Mouse (Mus musculus) spleen, adult 12 weeks (tissue): ENCODE results near the gene Efna1.

Source experiments
- DNase-seq: peaks from one replicate; pipeline ENCODE4 v3.0.0; 2022; ENCODE audit warnings: low spot score

Efna1 gene

DNA sequence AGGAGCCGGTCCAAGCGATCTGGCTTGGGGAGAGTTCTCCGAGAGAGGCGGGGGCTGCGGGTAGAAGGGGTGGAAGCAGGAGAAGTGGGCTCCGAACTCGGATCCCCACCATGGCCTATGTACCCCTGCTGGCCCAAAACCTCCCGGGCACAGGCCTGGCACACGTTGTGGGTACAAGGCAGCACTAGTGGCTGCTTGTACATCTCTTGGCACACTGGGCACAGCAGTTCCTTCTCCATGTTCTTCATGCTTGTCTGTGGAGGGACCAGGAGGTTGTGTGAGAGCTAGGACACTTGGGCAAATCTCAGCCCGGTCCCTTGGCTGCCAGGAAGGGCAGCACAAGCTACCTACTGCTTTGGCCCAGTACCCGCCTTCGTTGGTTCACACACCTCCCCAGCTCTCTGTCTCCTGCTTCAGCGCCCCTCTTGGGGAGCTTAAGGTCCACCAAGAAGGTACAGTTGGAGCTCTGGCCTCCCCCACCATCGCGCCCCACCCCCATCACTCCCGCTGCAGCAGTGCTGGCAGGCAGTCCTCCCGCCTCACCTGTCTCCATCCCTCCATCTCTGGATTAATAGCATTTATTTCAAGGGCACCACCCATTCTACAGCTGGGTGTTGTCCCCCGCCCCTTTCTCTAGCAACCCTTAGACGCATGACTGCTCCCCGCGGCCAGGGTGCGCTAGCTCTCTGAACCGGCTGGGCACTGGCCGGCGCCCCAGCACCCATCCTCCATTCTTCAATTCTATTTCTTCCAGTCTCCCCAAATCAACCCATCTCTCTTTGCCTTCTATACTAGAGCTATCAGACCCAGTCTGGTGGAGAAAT, 36.6 kb downstream of the Efna1 start:
- no peak for DNase-seq

DNA sequence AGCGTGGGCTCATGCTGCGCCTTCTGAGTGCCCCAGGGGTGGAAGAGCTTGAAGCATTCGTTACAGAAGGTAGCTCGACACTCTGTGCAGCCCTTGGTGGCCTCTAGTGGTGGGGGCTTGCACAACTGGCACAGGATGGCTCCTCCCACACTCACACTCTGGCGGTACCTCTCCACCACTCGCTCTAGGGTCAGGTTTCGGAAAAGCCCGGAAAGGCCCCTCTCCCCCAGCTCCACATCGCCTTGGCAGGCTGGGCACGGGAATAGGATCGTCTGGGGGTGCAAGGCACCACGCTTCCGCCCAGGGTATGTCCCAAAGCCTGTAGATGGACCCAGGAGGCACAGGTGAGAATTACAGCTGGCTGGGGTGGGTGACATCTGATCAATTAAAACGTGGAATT, 37.3 kb downstream of the Efna1 start:
- DNase-seq: peak; percentile 51

DNA sequence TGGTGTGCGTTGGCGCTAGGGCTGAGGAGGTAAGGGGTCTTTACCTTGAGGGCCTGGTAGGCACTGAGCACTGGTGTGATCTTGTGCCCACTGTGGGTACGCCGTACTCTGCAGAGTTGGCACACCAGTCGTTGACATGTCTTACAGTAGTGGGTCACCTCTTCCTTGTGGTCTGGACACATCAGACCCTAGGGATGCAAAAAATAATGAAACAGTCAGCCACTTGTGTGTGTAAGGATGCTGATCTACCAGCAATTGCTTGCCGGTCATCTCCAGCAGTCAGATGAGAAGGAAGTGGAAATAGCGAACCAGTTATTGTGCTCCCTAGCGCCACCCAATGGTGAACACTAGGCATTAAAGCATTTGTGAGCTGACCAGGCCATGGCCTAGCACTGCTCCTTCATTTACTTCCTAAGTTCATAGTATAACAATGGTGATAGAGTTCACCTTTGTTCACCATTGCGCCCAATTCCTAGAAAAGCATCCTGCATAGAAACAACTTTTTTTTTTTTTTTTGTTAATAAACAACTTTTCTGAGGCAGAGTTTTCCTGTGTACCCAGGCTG, 38.5 kb downstream of the Efna1 start:
- DNase-seq: peak; percentile 40

DNA sequence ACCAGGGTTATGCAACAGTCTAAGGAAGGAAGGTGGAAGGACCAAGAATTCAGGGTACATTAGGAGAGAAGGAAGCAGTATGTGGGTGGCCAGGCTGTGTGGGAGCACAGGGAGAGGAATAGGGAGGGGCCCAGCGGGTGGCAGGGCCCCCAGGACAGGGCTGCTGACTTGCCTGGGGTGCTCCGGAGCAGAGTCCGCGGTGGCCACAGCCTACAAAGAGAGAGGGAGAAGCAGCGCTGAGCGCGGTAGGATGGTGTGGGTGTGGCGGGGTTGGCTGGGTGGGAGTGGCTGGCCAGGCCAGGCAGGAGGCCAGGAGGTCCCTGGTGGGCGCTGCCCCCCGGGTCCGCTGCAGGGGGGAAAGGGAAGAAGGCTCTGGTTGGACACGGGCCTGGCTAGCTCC, 42.4 kb downstream of the Efna1 start:
- DNase-seq: no peak

DNA sequence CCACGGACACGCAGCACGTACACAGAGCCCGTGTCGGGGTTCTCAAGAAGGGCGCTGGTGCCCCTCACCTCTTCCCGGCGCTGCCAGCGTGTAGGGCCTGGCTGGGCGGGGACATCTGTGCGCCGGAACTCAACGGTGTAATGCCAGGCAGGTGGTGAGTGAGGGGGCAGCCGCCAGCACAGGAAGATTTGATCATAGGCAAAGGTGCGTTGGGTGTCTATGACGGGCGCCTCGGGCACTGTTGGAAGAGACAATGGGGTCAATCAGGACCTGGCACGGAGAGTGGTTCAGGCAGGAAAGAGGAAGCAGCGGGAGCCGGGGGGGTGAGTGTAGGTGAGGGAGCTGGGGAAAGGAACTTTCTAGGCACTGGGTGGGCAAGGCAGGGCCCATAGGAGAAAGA, 43.3 kb downstream of the Efna1 start:
- no peak for DNase-seq

DNA sequence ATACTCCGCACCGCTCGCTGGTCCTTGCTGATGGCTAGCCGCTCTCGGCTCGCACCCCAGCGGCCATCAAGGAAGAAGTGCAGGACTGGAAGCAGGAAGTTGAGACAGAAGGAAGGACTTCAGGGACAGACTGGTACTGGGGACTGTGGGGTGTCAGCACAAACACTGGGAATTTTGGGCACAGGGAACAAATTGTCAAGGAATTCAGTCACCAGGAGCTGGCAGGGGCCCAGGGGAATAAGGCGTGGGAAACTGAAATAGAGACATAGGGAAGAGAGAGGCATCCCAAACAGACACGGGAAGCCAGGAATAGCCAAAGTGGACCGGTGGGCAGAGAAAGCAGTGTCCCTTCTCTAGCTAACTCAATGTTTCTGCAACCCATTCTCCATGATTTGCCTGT, 44.4 kb downstream of the Efna1 start:
- no peak for DNase-seq

DNA sequence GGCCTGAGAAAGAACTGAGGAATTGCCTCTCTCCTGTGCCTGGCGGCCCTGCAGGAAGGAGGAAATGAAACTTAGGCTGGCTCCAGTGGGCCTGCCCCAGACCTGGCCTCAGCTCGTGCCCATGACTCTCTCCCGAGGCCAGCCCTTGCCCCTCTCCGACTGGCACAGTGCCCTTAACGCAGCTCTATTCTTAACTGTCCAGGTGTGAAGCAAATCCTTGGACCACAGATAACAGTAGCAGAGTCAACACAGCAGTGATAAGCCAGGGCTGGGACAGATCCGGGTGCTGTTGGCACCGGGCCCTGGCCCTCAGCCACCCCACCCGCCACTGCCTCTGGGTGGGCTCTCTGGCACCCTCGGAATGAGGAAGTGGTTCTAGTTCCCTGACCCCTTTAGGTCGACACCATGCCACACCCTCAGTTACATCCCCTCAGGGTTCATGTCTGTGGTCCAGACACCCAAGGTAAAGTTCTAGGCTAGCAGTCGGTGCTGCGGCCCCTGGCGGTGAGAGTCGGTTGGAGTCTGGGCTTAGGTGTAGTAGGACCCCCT, 47.3 kb downstream of the Efna1 start:
- DNase-seq: no peak

DNA sequence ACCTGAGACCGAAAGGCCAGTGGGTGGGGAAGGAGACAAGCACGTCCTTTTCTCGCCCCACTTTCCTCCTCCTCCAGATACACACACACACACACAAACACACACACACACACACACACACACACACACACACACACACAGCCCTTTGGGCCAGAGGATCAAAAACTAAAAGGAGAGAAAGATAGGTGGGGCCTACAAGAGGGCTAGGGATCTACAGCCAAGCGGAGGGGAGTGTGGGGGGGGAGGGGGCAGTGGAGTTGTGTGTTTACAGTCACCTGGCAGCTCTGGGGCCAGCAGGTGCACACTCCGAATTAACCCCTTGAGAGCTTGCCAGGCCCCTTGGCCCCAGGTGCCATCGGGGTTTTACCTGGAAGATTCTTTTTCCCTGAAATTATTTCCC, 48.3 kb downstream of the Efna1 start:
- no peak for DNase-seq

DNA sequence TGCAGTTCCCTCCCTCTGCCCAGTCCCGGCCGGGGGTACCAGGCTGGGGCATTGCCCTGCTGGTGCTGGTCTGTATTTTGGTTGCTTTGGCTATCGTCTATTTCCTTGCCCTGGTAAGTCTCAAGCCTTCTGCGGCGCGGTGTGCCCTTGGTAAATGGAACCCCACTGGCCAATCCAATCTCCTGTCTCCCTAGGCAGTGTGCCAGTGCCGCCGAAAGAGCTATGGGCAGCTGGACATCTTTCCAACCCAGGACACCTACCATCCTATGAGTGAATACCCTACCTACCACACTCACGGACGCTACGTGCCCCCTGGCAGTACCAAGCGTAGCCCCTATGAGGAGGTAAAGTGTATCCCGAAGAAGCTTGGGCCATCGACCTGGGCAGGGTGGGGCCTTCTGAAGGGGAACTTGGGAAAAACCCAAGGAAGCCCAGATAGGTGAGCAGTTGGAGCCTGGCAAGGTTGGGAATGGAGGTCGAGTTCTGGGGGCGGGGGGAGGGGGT, 49.1 kb downstream of the Efna1 start:
- DNase-seq: no peak

DNA sequence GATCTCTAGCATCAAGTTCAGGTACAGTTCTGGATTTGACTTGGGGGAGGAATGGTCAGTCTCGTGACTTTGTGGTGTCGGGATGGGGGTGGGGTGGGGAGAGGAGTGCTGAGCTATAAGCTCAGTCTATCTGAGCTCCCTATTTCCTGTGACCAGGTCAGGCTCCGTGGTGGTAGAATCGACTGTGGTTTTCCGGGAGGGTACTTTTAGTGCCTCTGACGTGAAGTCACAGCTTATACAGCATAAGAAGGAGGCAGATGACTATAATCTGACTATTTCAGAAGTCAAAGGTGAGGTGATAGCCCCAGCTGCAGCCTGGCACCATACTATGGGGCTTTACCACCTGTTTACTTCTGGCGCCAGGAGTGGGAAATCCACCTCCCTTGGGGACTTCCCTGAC, 49.6 kb downstream of the Efna1 start:
- DNase-seq: no peak

DNA sequence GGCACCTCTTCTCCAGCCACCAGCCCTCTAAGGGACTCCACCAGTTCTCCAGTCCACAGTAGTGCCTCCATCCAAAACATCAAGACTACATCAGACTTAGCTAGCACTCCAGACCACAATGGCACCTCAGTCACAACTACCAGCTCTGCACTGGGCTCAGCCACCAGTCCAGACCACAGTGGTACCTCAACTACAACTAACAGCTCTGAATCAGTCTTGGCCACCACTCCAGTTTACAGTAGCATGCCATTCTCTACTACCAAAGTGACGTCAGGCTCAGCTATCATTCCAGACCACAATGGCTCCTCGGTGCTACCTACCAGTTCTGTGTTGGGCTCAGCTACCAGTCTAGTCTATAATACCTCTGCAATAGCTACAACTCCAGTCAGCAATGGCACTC, 50.4 kb downstream of the Efna1 start:
- DNase-seq: no peak

DNA sequence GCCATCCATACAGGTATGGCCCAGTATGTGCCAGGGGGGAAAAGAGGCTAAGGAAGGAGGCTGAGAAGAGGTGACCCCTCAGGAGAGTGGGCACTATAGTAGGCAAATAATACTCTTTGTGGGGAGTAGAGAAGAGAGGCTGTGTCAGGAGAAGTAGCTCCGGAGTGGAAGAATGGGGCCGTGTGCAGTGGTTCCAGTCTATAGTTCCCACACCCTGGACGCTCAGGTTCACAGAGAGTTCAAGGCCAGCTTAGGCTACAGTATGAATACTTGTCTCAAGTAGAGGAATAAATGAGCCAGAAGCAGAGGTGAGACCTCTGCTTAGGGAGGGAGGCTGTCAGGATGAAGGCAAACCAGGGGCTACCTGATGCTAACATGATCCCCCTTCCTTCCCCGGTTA, 51.7 kb downstream of the Efna1 start:
- DNase-seq: no peak

DNA sequence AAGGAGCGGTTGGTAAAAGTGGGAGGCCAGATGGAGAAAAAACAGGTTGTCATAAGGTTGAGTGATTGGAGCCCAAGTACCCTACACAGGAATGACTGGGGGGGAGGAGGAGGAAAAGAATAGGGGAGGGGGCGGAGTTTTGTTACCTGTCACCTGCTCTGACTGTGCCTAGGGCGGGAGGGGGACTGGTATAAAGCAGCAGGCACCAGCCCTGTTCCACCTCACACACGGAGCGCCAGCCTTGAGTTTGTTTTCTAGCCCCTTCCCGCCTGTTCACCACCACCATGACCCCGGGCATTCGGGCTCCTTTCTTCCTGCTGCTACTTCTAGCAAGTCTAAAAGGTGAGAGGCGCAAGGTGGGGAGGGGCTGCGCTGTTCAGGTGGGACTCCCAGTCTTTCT, 52.1 kb downstream of the Efna1 start, which contains the start of gene Muc1:
Gene Muc1, plus strand, starts transcription at position 222 of the 400 bp plus-strand sequence.
- no peak for DNase-seq

DNA sequence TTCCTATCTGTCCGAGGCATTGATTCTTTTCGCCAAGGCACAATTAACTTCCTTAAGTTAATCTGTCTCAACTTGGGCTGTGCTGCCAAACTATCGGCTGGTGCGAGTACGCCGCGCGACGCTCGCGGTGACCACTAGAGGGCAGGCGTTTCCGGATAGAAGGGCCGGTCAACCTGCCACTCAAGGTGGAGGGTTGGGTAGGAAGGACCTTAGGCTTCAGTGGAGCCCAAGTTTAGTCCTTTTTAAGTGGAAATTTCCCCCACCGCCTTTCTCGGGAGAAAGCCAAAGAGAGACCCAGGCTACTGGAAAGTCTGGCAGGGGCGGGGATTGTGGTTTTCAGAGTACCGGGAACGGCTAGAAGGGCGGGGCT, 52.8 kb downstream of the Efna1 start:
- DNase-seq: peak; percentile 71

DNA sequence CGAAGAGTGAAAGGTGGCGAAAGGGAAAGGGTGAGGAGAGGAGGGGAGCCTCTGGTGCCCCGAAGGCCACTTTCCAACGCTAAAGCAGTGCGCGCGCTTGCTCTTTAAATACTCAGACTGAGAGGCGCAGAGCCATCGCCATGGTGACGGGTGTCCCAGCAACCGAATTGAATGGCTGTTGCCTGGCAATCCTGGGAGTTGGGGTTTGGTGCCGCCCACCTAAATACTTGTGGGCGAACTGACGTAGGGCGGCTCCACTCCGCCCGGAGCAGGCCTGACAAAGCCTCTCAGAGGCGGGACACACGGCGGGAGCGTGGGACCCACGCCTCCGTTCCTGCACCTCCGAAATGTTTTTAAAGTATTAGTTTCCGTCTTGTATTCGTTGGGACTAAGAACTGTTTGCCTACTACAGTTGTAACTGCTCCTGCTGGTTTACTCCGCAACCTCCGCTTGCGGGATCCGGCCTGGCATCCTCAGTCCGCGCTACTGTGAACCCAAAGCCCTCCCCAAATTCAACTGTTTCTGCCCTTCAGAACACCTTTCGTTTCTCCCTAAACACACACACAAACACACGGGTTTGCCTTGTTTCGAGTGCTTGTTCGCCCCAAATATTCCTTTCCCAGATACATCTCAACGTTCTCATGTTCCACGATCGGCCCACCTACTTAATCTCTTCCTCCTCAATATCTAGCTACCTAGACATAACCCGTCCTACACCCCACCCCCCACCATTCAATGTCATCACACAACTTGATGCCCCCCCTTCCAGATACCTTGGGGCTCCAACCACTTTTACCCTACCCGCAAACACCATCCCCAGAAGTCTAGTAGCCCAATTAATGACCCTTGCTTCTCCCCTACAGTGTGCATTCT, 53.4 kb downstream of the Efna1 start:
- DNase-seq: no peak

DNA sequence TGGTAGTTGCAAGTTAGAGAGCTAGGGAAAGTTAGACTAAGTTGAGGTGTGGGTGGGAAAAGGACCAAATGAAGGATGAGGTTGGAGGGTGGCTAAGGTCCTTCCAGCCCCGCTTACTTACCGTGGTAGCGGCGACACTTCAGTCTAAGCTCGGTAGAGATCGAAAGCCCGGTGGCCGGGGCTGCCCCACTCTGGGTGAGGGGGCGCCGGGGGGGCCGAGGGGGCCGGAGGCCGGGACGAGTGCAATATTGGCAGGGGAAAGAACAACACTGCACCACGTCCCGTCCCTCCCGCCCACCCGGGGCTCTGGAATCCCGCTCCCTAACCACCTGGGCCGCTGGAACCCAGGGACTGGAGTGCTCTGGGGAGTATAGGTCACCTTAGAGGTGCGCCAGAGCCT, 54.0 kb downstream of the Efna1 start, which contains the start of gene Mtx1:
Gene Mtx1, minus strand, starts transcription at position 189 of the 400 bp plus-strand sequence.
- DNase-seq: no peak

DNA sequence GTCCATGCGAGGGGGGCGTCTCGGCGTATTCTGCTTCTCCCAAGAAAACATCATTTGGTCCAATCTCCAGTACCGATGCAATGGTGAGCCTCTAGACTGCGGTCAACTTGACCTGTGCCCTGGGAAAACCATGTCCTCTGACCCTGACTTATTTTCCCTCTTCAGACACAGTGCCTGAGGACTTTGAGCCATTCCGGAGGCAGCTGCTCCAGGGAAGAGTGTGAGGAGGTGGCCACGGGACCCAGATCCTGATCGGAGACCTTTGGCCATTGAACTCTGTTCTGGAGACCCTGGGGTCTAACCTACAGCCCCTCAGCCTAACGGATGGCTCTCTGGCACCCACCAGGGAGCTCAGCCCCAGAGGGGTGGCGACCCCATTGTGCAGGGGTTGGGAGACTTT, 54.6 kb downstream of the Efna1 start:
- no peak for DNase-seq

DNA sequence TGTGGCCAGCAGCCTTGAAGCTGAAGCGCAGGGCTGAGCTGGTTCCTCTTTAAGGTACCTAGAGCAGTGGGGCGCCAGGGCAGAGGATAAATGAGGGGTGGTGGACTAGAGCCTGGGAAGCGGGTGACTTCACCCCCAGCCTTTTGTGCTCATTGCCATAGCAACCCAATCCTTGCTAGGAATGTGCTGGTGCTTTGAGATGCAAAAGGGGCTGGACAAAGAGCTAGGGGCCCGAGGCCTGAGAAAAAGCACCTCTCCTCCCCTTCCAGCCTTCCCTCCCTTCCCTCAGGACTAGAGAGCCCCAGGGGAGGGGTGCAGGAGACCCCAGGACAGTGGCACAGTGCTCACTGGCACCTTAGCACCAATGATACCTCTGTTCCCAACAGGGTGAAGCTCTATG, 55.0 kb downstream of the Efna1 start:
- no peak for DNase-seq

DNA sequence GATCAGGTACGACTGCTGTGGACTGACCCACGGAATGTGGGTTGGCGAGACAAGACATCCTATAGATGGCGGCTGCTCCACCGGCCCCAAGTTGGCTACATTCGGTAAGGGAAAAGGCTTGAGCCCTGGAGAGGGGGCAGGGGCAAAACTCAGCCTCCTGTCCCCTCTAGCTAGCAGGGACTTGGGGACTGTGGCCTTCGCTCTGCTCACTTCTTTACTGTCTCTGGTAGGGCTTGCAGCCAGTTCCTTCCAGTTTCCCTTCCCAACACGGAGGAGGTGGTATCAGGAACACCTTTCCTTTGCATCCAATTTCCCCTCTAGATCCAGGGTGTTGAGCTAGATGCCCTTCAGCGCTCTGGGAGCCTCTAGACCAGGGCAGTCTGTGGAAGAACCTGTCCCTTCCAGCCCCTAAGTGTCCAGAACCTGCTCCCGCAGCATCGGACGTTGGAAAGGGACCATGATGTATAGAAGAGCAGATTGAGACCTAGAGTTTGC, 55.6 kb downstream of the Efna1 start:
- no peak for DNase-seq

DNA sequence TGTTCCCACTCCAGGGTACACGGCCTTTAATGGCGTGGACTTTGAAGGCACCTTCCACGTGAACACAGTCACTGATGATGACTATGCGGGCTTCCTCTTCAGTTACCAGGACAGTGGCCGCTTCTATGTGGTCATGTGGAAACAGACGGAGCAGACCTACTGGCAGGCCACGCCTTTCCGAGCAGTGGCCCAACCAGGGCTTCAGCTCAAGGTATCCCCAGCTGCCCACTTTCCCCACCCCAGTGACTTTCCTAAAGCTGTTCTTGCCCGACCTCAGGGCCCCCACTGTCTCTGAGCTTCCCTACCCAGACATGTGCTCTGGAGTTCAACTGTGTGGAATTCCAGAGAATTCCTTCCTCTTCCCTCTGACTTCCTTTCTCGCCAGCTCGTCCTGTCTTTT, 56.1 kb downstream of the Efna1 start:
- DNase-seq: no peak
